Mouse (Mus musculus): ENCODE data around the gene Nmt2.

DNA sequence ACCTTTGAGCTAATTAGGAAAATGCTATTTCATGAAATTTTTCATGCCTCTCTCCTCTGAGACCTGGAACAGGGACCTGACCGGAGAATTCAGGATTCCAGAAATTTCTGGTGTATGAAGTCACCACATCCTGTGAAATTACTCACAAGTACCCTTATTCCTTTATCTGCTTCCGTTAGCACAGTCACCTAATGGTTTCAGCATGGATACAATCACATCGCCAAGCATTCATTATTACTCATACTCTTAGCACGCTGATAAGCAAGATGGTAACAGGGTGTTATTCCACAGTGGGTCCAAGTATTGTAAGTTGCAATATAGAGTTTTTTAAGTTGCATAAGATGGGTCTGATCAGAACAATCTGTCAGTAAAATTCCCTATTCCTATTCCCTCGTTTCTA lies 44.8 kb upstream of the Nmt2 start:
- TF ChIP-seq CTCF (IDR thresholded peaks at IDR 0.05; ENCODE audit: extremely low read depth, insufficient read depth, insufficient read length, insufficient replicate concordance) (no peak), POLR2A (IDR thresholded peaks at IDR 0.05; ENCODE audit: low read depth, low read length) (no peak)

Measured in spleen, adult 2 months (tissue).